ENCODE assay signal across 8 mouse cellular contexts in the genomic region with DNA sequence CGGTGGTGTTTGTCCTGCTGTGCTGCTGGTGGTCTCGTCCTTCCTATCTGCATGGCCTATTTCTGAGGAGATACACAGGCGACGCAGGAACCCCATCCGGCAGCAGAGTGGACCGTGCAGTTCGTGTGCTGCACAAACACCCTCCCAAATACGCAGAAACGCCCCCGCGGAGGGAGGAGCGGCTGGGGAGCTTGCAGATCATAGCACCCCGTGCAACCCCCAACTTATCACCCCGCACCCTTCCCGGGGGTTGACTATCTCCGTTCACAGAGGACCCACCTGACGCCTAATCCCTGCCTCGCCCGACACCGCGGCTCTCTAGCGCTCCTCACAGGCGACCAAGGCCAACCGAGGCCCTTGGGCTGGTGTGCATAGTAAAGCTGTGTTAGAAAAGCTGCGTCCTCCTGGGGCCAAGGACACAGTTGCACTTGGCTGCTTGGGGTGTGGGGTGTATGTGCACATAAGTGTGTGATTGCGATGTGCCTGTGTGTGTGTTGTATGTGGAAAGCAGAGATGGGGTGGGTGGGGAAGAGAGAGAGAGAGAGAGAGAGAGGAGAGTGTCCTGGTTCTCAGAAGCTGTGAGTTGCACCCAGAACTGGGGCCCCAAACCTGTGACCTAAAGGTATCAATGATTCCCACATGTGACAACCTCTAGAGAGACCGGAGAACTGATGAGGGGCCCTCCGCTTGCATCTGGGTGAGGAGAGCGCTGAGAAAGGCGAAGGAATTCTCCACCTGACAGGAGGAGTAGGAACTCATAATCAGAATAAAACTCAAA. TPM values are rescaled to one million over a fixed set of nuclear protein-coding genes. Genes with fewer than 3 reads are reported as not detected.
A peak's percentile ranks its signal among the peaks of the same experiment; 100 is the strongest.
DNase-seq lines count a peak whose midpoint lies in the region; ATAC-seq and TF ChIP-seq lines count a peak whose summit lies in the region.

No protein-coding gene starts in this region.

- peak overlapping the region; percentile 54 for H3K9ac ChIP-seq in forebrain, embryonic 14.5 days (ENCODE audit: low read length)
- H3K9ac ChIP-seq in intestine, postnatal 0 days (ENCODE audit: low read depth, low read length) = peak overlapping the region; percentile 40; the same call in 1 of the 2 replicates
- H3K9ac ChIP-seq in liver, adult 2 months (ENCODE audit: low read depth, low read length) = peak overlapping the region; percentile 51

- H3K4me3 ChIP-seq in thymus, adult 2 months (ENCODE audit: control insufficient read depth, insufficient read depth, low read length) = no peak overlapping the region
- peak overlapping the region; percentile 24 for H3K4me3 ChIP-seq in forebrain, embryonic 14.5 days (ENCODE audit: low read depth, low read length)
- H3K4me3 ChIP-seq in intestine, postnatal 0 days (ENCODE audit: low read depth, low read length) = peak overlapping the region; percentile 31
- H3K4me3 ChIP-seq in liver, adult 2 months (ENCODE audit: insufficient read depth, low read depth, low read length) = peak overlapping the region; percentile 10; the same call in 1 of the 2 replicates

- TF ChIP-seq CTCF in thymus, adult 2 months (IDR thresholded peaks at IDR 0.05; ENCODE audit: borderline replicate concordance, control insufficient read depth, extremely low read depth, insufficient read depth, low read length, poor library complexity) = no peak
- TF ChIP-seq CTCF in intestine, postnatal 0 days (IDR thresholded peaks at IDR 0.05; ENCODE audit: low read depth) = peak; percentile 77
- TF ChIP-seq CTCF in liver, adult 2 months (IDR thresholded peaks at IDR 0.05; ENCODE audit: low read depth, low read length) = peak; percentile 77

- ATAC-seq in forebrain, embryonic 14.5 days = peak; percentile 44; the same call in 1 of the 2 replicates
- no peak for ATAC-seq in intestine, postnatal 0 days

- no peak overlapping the region for H3K27ac ChIP-seq in thymus, adult 2 months (ENCODE audit: control insufficient read depth, insufficient read depth, low read length)
- H3K27ac ChIP-seq in forebrain, embryonic 14.5 days (ENCODE audit: low read depth, low read length) = no peak overlapping the region
- peak overlapping the region; percentile 78 for H3K27ac ChIP-seq in intestine, postnatal 0 days (ENCODE audit: low read depth, low read length)
- peak overlapping the region; percentile 73; the same call in 1 of the 2 replicates for H3K27ac ChIP-seq in liver, adult 2 months (replicated peaks; ENCODE audit: insufficient read depth, low read depth, low read length)

- WGBS in thymus, adult 2 months = 23% methylated on average over 30 of the region's 30 CpGs
- WGBS in forebrain, embryonic 14.5 days = 14% methylated on average over 30 of the region's 30 CpGs
- WGBS in intestine, postnatal 0 days = 14% methylated on average over 29 of the region's 30 CpGs
- WGBS in liver, adult 2 months = 16% methylated on average over 30 of the region's 30 CpGs

- peak; percentile 4 for DNase-seq in thymus, postnatal 0 days (ENCODE audit: low spot score)
- DNase-seq in thymus, adult 2 months = no peak
- peak; percentile 38 for DNase-seq in cerebellum, adult 11-12 months
- peak; percentile 20 for DNase-seq in forebrain, embryonic 14.5 days (ENCODE audit: low spot score)
- DNase-seq in liver, adult 2 months (ENCODE audit: extremely low read depth, low read depth, low spot score) = no peak
- peak; percentile 43 for DNase-seq in neural tube, embryonic 10.5 days (ENCODE audit: extremely low spot score, low spot score)
- DNase-seq in yolk sac, embryonic 10.5 days (ENCODE audit: low spot score) = peak; percentile 69

- TF ChIP-seq POLR2A in thymus, adult 2 months (IDR thresholded peaks at IDR 0.05; ENCODE audit: control insufficient read depth, extremely low read depth, insufficient read depth, low read length, poor library complexity) = no peak
- no peak for TF ChIP-seq POLR2A in liver, adult 2 months (IDR thresholded peaks at IDR 0.05; ENCODE audit: extremely low read depth, insufficient read depth, low read length)

- H3K27me3 ChIP-seq in thymus, adult 2 months (ENCODE audit: control insufficient read depth, insufficient read depth, low read length) = no peaks in the 10 kb centered on the region; the same call in 1 of the 2 replicates
- no peaks in the 10 kb centered on the region for H3K27me3 ChIP-seq in forebrain, embryonic 14.5 days (replicated peaks; ENCODE audit: control insufficient read depth, insufficient read depth, low read length)
- no peaks in the 10 kb centered on the region for H3K27me3 ChIP-seq in intestine, postnatal 0 days (replicated peaks; ENCODE audit: control insufficient read depth, insufficient read depth, low read length)
- H3K27me3 ChIP-seq in liver, adult 2 months (ENCODE audit: control insufficient read depth, insufficient read depth, low read length) = no peaks in the 10 kb centered on the region

- 0 out of 2 replicates have a peak, but pooled peaks cover 4% of the 10 kb centered on the region for H3K79me2 ChIP-seq in liver, adult 2 months (ENCODE audit: control insufficient read depth, insufficient read depth, low read length)

- H3K4me2 ChIP-seq in forebrain, embryonic 14.5 days (ENCODE audit: low read length) = peak overlapping the region; percentile 54
- H3K4me2 ChIP-seq in intestine, postnatal 0 days (replicated peaks; ENCODE audit: low read depth) = peak overlapping the region; percentile 70

- H3K4me1 ChIP-seq in thymus, adult 2 months (replicated peaks; ENCODE audit: control insufficient read depth, insufficient read depth, low read length) = 0 out of 2 replicates have a peak, but pooled peaks cover 5% of the 10 kb centered on the region
- no peaks in the 10 kb centered on the region for H3K4me1 ChIP-seq in forebrain, embryonic 14.5 days (ENCODE audit: control insufficient read depth, insufficient read depth, low read length)
- H3K4me1 ChIP-seq in intestine, postnatal 0 days (replicated peaks; ENCODE audit: control insufficient read depth, insufficient read depth, low read length) = peaks cover 3% of the 10 kb centered on the region; the same call in 1 of the 2 replicates
- H3K4me1 ChIP-seq in liver, adult 2 months (ENCODE audit: control insufficient read depth, insufficient read depth, low read length) = peaks cover 19% of the 10 kb centered on the region

- no peaks in the 10 kb centered on the region for H3K9me3 ChIP-seq in forebrain, embryonic 14.5 days (replicated peaks; ENCODE audit: control insufficient read depth, low read length)
- no peaks in the 10 kb centered on the region for H3K9me3 ChIP-seq in intestine, postnatal 0 days (ENCODE audit: control insufficient read depth)

- H3K36me3 ChIP-seq in thymus, adult 2 months (ENCODE audit: control insufficient read depth, insufficient read depth, low read length) = no peaks in the 10 kb centered on the region
- no peaks in the 10 kb centered on the region for H3K36me3 ChIP-seq in forebrain, embryonic 14.5 days (ENCODE audit: control insufficient read depth, insufficient read depth, low read length)
- no peaks in the 10 kb centered on the region for H3K36me3 ChIP-seq in intestine, postnatal 0 days (ENCODE audit: control insufficient read depth, insufficient read depth)
- H3K36me3 ChIP-seq in liver, adult 2 months (ENCODE audit: control insufficient read depth, insufficient read depth, low read length) = no peaks in the 10 kb centered on the region

RNA-seq across cellular contexts. Expression of gene Pklr, which starts 3.5 kb away (rescaled TPM):
- polyA plus RNA-seq in thymus, postnatal 0 days (2015; fragmentation: Nextera tagmentation; extraction: Ambion mirVana) = not detected in 2 replicates
- 2.2 and 2.7 TPM in 2 replicates for polyA plus RNA-seq in thymus, adult 2 months (2012; rRNA removed)
- 0.06 TPM in 1 of 2 replicates, not detected in the other for polyA plus RNA-seq in forebrain, embryonic 14.5 days (2014; fragmentation: Nextera tagmentation; extraction: Ambion mirVana)
- 91.8 and 103 TPM in 2 replicates for polyA plus RNA-seq in intestine, postnatal 0 days (2015; fragmentation: Nextera tagmentation; extraction: Ambion mirVana)
- total RNA-seq in liver, adult 2 months (2014; rRNA removed) = 69.7 and 91.1 TPM in 2 replicates
- 387 and 512 TPM in 2 replicates for polyA plus RNA-seq in liver, adult 2 months (2012; rRNA removed)

RNA-seq across cellular contexts. Expression of gene Hcn3, which starts 27.5 kb away (rescaled TPM):
- polyA plus RNA-seq in thymus, postnatal 0 days (2015; fragmentation: Nextera tagmentation; extraction: Ambion mirVana) = 1.4 and 1.9 TPM in 2 replicates
- polyA plus RNA-seq in thymus, adult 2 months (2012; rRNA removed) = 15.9 and 18.1 TPM in 2 replicates
- 9.4 and 13.0 TPM in 2 replicates for polyA plus RNA-seq in forebrain, embryonic 14.5 days (2014; fragmentation: Nextera tagmentation; extraction: Ambion mirVana)
- 1.1 TPM in 2 replicates for polyA plus RNA-seq in intestine, postnatal 0 days (2015; fragmentation: Nextera tagmentation; extraction: Ambion mirVana)
- 0.09 and 0.20 TPM in 2 replicates for total RNA-seq in liver, adult 2 months (2014; rRNA removed)
- 0.19 and 0.44 TPM in 2 replicates for polyA plus RNA-seq in liver, adult 2 months (2012; rRNA removed)

RNA-seq across cellular contexts. Expression of gene Fdps, which starts 30.7 kb away (rescaled TPM):
- 180 and 193 TPM in 2 replicates for polyA plus RNA-seq in thymus, postnatal 0 days (2015; fragmentation: Nextera tagmentation; extraction: Ambion mirVana)
- polyA plus RNA-seq in thymus, adult 2 months (2012; rRNA removed) = 58.1 and 71.6 TPM in 2 replicates
- 337 and 389 TPM in 2 replicates for polyA plus RNA-seq in forebrain, embryonic 14.5 days (2014; fragmentation: Nextera tagmentation; extraction: Ambion mirVana)
- polyA plus RNA-seq in intestine, postnatal 0 days (2015; fragmentation: Nextera tagmentation; extraction: Ambion mirVana) = 138 and 154 TPM in 2 replicates
- total RNA-seq in liver, adult 2 months (2014; rRNA removed) = 467 and 510 TPM in 2 replicates
- 388 and 397 TPM in 2 replicates for polyA plus RNA-seq in liver, adult 2 months (2012; rRNA removed)

RNA-seq across cellular contexts. Expression of gene Gm43738, which starts 31.6 kb away (rescaled TPM):
- not detected in 2 replicates for polyA plus RNA-seq in thymus, postnatal 0 days (2015; fragmentation: Nextera tagmentation; extraction: Ambion mirVana)
- polyA plus RNA-seq in thymus, adult 2 months (2012; rRNA removed) = not detected in 2 replicates
- polyA plus RNA-seq in forebrain, embryonic 14.5 days (2014; fragmentation: Nextera tagmentation; extraction: Ambion mirVana) = not detected in 2 replicates
- not detected in 2 replicates for polyA plus RNA-seq in intestine, postnatal 0 days (2015; fragmentation: Nextera tagmentation; extraction: Ambion mirVana)
- not detected in 2 replicates for total RNA-seq in liver, adult 2 months (2014; rRNA removed)
- 0.05 TPM in 1 of 2 replicates, not detected in the other for polyA plus RNA-seq in liver, adult 2 months (2012; rRNA removed)

RNA-seq across cellular contexts. Expression of gene Clk2, which starts 32.1 kb away (rescaled TPM):
- polyA plus RNA-seq in thymus, postnatal 0 days (2015; fragmentation: Nextera tagmentation; extraction: Ambion mirVana) = 18.1 and 22.3 TPM in 2 replicates
- 117 and 126 TPM in 2 replicates for polyA plus RNA-seq in thymus, adult 2 months (2012; rRNA removed)
- 17.0 and 17.9 TPM in 2 replicates for polyA plus RNA-seq in forebrain, embryonic 14.5 days (2014; fragmentation: Nextera tagmentation; extraction: Ambion mirVana)
- 8.5 and 8.6 TPM in 2 replicates for polyA plus RNA-seq in intestine, postnatal 0 days (2015; fragmentation: Nextera tagmentation; extraction: Ambion mirVana)
- total RNA-seq in liver, adult 2 months (2014; rRNA removed) = 7.4 and 9.3 TPM in 2 replicates
- 14.6 and 23.9 TPM in 2 replicates for polyA plus RNA-seq in liver, adult 2 months (2012; rRNA removed)

Comparison
In these comparisons a context has a peak if more than half of its experiments do, and no peak if none do; other contexts are left out.
1. DNase-seq: peak in thymus, postnatal 0 days (single experiment), cerebellum, adult 11-12 months (single experiment), forebrain, embryonic 14.5 days (single experiment), neural tube, embryonic 10.5 days (single experiment) and yolk sac, embryonic 10.5 days (single experiment); none in thymus, adult 2 months (single experiment) and liver, adult 2 months (single experiment).
2. H3K27ac ChIP-seq: peak in intestine, postnatal 0 days (single experiment) and liver, adult 2 months (single experiment); none in thymus, adult 2 months (single experiment) and forebrain, embryonic 14.5 days (single experiment).
3. RNA of gene Pklr, which starts 3.5 kb away (polyA plus RNA-seq): 387 to 512 TPM in liver, adult 2 months and 91.8 to 103 TPM in intestine, postnatal 0 days; 2.2 to 2.7 TPM in thymus, adult 2 months, 0.06 TPM in forebrain, embryonic 14.5 days and not detected in thymus, postnatal 0 days; every median in the first group is over 10 times any median in the second.
4. Peak in every context shown above with its lines, with median percentiles within 50 percentile points of each other: H3K9ac ChIP-seq.